Mouse (Mus musculus): ENCODE data around the gene Rasgrp2. TPM values are rescaled to one million over a fixed set of nuclear protein-coding genes. Genes with fewer than 3 reads are reported as not detected.

Rasgrp2 gene
- total and polyA plus RNA-seq, 3 experiments = 176 to 233 TPM; not detected in 1

DNA sequence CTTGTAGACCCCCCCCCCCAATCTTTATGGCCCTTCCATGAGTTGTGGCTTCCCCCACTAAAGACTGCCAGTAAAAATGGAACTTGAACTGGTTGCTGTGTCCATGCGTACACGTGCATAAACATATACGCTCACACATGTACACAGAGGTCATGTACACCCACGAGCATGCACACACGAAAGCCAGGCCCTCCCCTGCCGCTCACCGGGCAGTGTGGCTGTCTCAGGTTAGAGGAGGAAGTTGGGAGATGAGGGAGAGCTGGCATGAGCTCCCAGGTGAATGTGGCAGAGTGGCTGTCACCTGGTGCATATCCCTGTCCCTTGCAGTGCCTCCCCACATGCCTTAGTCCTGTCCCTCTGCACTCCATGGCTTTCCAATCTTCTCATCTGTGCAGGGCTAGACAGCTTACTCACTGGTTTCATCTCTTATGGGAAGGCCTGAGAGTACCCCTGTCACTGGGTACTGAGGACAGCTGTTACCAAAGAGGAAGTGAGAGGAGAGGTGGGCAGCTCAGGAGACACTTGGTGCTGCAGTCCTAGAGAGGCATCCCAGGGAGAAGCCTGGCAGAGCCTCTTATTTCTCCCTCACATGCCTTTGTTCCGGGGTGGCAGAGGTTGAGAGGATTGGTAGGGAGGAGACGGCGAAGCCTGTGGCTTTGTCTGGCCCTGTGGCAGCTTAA is 55.0 kb downstream of the Rasgrp2 start:
- Histone ChIP-seq H3K9ac (ENCODE audit: control insufficient read depth, low read depth, low read length, poor library complexity, severe bottlenecking) (no peak overlapping the region), H3K4me3 (ENCODE audit: control insufficient read depth in 1 of 2, insufficient read depth in 1 of 2, low read depth in 2 of 2, low read length in 2 of 2) (no peak overlapping the region)

GRCm38 (mm10) chr19:6459504-6459903 is 60.4 kb downstream of the Rasgrp2 start:
- Histone ChIP-seq H3K4me1 (ENCODE audit: control insufficient read depth in 1 of 2, insufficient read depth in 2 of 2, low read length in 2 of 2) (no peaks in the 10 kb centered on the region), H3K4me3 (ENCODE audit: control insufficient read depth in 1 of 2, insufficient read depth in 1 of 2, low read depth in 2 of 2, low read length in 2 of 2) (no peak overlapping the region), H3K27ac (ENCODE audit: control insufficient read depth, low read depth, low read length) (no peak overlapping the region), H3K36me3 (ENCODE audit: control insufficient read depth in 1 of 2, insufficient read depth in 2 of 2, low read length in 2 of 2) (no peaks in the 10 kb centered on the region), H3K9ac (ENCODE audit: control insufficient read depth, low read depth, low read length, poor library complexity, severe bottlenecking) (no peak overlapping the region), H3K27me3 (ENCODE audit: control insufficient read depth in 1 of 2, insufficient read depth in 2 of 2, low read length in 2 of 2) (no peaks in the 10 kb centered on the region; a peak in 2 of 4 replicates), H3K9me3 (replicated peaks; ENCODE audit: insufficient read depth, low read length) (no peaks in the 10 kb centered on the region), H3K79me2 (ENCODE audit: control insufficient read depth, insufficient read depth, low read length, poor library complexity) (no peaks in the 10 kb centered on the region)
- no peak for DNase-seq (ENCODE audit: low read depth, low spot score)
- TF ChIP-seq UBTF (IDR thresholded peaks at IDR 0.05; ENCODE audit: borderline replicate concordance, insufficient read depth, low read depth, low read length) = no peak
- no peak for TF ChIP-seq GATA1 (IDR thresholded peaks at IDR 0.05; ENCODE audit: low read depth, low read length)
- no peak for TF ChIP-seq MXI1 (IDR thresholded peaks at IDR 0.05; ENCODE audit: low read depth, low read length)
- TF ChIP-seq MEF2A (IDR thresholded peaks at IDR 0.05; ENCODE audit: extremely low read depth, insufficient replicate concordance, low read depth, low read length, poor library complexity, severe bottlenecking) = no peak
- no peak for TF ChIP-seq MAX (IDR thresholded peaks at IDR 0.05; ENCODE audit: low read length)
- TF ChIP-seq HCFC1 (IDR thresholded peaks at IDR 0.05; ENCODE audit: low read depth, low read length) = no peak
- no peak for TF ChIP-seq ZKSCAN1 (IDR thresholded peaks at IDR 0.05; ENCODE audit: low read depth, low read length)
- TF ChIP-seq MAFK (IDR thresholded peaks at IDR 0.05; ENCODE audit: borderline replicate concordance, low read depth, low read length) = no peak
- no peak for TF ChIP-seq SIN3A (IDR thresholded peaks at IDR 0.05; ENCODE audit: low read length)
- no peak for TF ChIP-seq POLR2AphosphoS2 (IDR thresholded peaks at IDR 0.05; ENCODE audit: low read length)
- no peak for TF ChIP-seq MAZ (IDR thresholded peaks at IDR 0.05; ENCODE audit: low read depth, low read length)
- no peak for TF ChIP-seq ETS1 (IDR thresholded peaks at IDR 0.05; ENCODE audit: low read depth, low read length)
- TF ChIP-seq ZNF384 (IDR thresholded peaks at IDR 0.05; ENCODE audit: low read depth, low read length) = no peak
- TF ChIP-seq POLR2AphosphoS5 (IDR thresholded peaks at IDR 0.05; ENCODE audit: borderline replicate concordance, low read depth, low read length) = no peak
- TF ChIP-seq CHD1 (IDR thresholded peaks at IDR 0.05; ENCODE audit: low read depth, low read length) = no peak

More for the DNA sequence above, 55.0 kb downstream of the Rasgrp2 start:
- Histone ChIP-seq H3K4me1 (ENCODE audit: control insufficient read depth in 1 of 2, insufficient read depth in 2 of 2, low read length in 2 of 2) (peaks cover under 1 to 4% of the 10 kb centered on the region in 2 experiments; a peak in 3 of 4 replicates), H3K27me3 (ENCODE audit: control insufficient read depth in 1 of 2, insufficient read depth in 2 of 2, low read length in 2 of 2) (no peaks in the 10 kb centered on the region), H3K36me3 (ENCODE audit: control insufficient read depth in 1 of 2, insufficient read depth in 2 of 2, low read length in 2 of 2) (peaks cover 0 to under 1% of the 10 kb centered on the region in 2 experiments; a peak in 2 of 4 replicates), H3K9me3 (replicated peaks; ENCODE audit: insufficient read depth, low read length) (no peaks in the 10 kb centered on the region), H3K27ac (ENCODE audit: control insufficient read depth, low read depth, low read length) (no peak overlapping the region), H3K79me2 (ENCODE audit: control insufficient read depth, insufficient read depth, low read length, poor library complexity) (no peaks in the 10 kb centered on the region)
- DNase-seq (ENCODE audit: low read depth, low spot score) = no peak
- no peak for TF ChIP-seq MYC (IDR thresholded peaks at IDR 0.05; ENCODE audit: low read depth, low read length)
- TF ChIP-seq MAX (IDR thresholded peaks at IDR 0.05; ENCODE audit: low read length) = no peak
- TF ChIP-seq POLR2AphosphoS2 (IDR thresholded peaks at IDR 0.05; ENCODE audit: low read length) = no peak
- TF ChIP-seq CHD1 (IDR thresholded peaks at IDR 0.05; ENCODE audit: low read depth, low read length) = no peak
- no peak for TF ChIP-seq GATA1 (IDR thresholded peaks at IDR 0.05; ENCODE audit: low read depth, low read length)
- TF ChIP-seq SIN3A (IDR thresholded peaks at IDR 0.05; ENCODE audit: low read length) = no peak
- TF ChIP-seq POLR2A (IDR thresholded peaks at IDR 0.05; ENCODE audit: control insufficient read depth in 1 of 2, insufficient read depth in 1 of 2, low read depth in 1 of 2, low read length in 2 of 2, poor library complexity in 1 of 2) = no peak
- no peak for TF ChIP-seq HCFC1 (IDR thresholded peaks at IDR 0.05; ENCODE audit: low read depth, low read length)
- no peak for TF ChIP-seq NRF1 (IDR thresholded peaks at IDR 0.05; ENCODE audit: insufficient read depth, low read depth, low read length, poor library complexity, severe bottlenecking)
- no peak for TF ChIP-seq ZNF384 (IDR thresholded peaks at IDR 0.05; ENCODE audit: low read depth, low read length)
- no peak for TF ChIP-seq SMC3 (IDR thresholded peaks at IDR 0.05; ENCODE audit: low read depth, low read length)
- no peak for TF ChIP-seq CTCF (IDR thresholded peaks at IDR 0.05 in 2 of 3, conservative IDR thresholded peaks at IDR 0.05 in 1 of 3; ENCODE audit: control insufficient read depth in 1 of 3, insufficient read depth in 1 of 3, low read depth in 2 of 3, low read length in 3 of 3, poor library complexity in 1 of 3, severe bottlenecking in 1 of 3)
- TF ChIP-seq USF2 (IDR thresholded peaks at IDR 0.05; ENCODE audit: borderline replicate concordance in 1 of 2, insufficient read depth in 1 of 2, low read depth in 1 of 2, low read length in 2 of 2) = no peak
